Mouse (Mus musculus): ENCODE measurements around the gene Tmem236.

GRCm38 (mm10) chr2:14232897-14233296 lies 58.6 kb downstream of the Tmem236 start:
- TF ChIP-seq CTCF (IDR thresholded peaks at IDR 0.05; ENCODE audit: extremely low read depth, insufficient read depth, low read length) (no peak), POLR2A (IDR thresholded peaks at IDR 0.05; ENCODE audit: extremely low read depth, insufficient read depth, low read length) (no peak)
